In the genomic region with DNA sequence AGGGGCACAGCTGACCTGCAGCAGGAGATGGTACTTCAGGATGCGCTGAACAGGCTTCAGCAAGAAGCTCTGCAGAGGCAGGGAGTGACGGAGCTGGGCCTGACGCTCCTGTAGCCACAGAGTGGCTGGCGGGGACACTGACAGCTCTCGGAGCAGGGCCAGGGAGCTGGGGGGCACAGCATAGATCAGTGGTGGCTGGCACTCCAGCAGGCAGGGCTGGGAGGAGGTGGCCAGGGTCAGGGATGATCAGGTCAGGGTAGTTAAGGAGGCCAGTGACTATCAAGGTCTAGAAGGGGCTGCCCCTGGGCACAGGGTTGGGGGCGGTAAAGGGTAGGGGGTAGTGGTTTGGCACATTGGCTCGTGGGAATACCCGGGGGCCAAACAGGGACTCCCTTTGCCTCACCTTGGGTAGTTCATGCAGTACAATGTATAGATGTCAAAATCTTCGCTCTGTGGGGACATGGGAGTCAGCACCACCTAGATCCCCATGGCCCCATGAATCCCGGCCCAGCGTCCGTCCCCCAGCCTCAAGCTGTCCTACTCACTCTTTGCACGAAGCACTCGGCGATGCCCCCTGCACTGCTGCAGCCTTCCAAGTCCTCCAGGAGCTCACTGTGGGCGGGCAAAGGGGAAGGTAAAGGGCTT, we compare ENCODE assay signal across 27 mouse cellular contexts. TPM values are rescaled to one million over a fixed set of nuclear protein-coding genes. Genes with fewer than 3 reads are reported as not detected.
DNase-seq lines count a peak whose midpoint lies in the region; ATAC-seq lines count a peak whose summit lies in the region.
"Had no signal": no experiment of that assay in that cellular context is flagged by ENCODE, and none has a peak within 500 bp of the region (broad histone marks: within the 10 kb centered on the region; RNA-seq: fewer than 3 reads in every experiment).

No protein-coding gene starts in this region.

- peak; percentile 93 for DNase-seq in heart, adult 11 months
- DNase-seq in heart, postnatal 25 days (ENCODE audit: low spot score) = no peak
- DNase-seq in hindbrain, embryonic 10.5 days (ENCODE audit: low spot score) = no peak
- DNase-seq in midbrain, embryonic 10.5 days (ENCODE audit: low spot score) = no peak
- no peak for DNase-seq in Muller cell, postnatal 12 days (ENCODE audit: inconsistent ontology term)
- DNase-seq: adrenal gland, adult 8-10 months; B cell, adult 2 months; cerebellum, adult 11-12 months; gastrocnemius, postnatal 36 days; kidney, adult 2 months; kidney, postnatal 14 days; lung, adult 2 months; midbrain, embryonic 14.5 days; right cerebral cortex, adult 18-20 months; right cerebral cortex, postnatal 4 days; thymus, postnatal 14 days had no signal

- H3K4me1 ChIP-seq in hindbrain, embryonic 10.5 days (replicated peaks) = peaks cover 37% of the 10 kb centered on the region
- H3K4me1 ChIP-seq in hindbrain, embryonic 13.5 days (replicated peaks) = peaks cover 33% of the 10 kb centered on the region
- H3K4me1 ChIP-seq in midbrain, embryonic 16.5 days (ENCODE audit: control insufficient read depth, insufficient read depth, low read length) = peaks cover 9% of the 10 kb centered on the region
- H3K4me1 ChIP-seq in midbrain, embryonic 10.5 days = peaks cover 27% of the 10 kb centered on the region

- peak overlapping the region; percentile 27; the same call in 1 of the 2 replicates for H3K4me3 ChIP-seq in hindbrain, embryonic 10.5 days
- no peak overlapping the region for H3K4me3 ChIP-seq in hindbrain, embryonic 13.5 days
- no peak overlapping the region for H3K4me3 ChIP-seq in midbrain, embryonic 16.5 days (ENCODE audit: low read depth, low read length)
- no peak overlapping the region for H3K4me3 ChIP-seq in midbrain, embryonic 10.5 days
- H3K4me3 ChIP-seq: erythroblast, embryonic 14.5 days; hindbrain, embryonic 12.5 days; liver, embryonic 12.5 days; neural tube, embryonic 15.5 days had no signal

- H3K4me2 ChIP-seq in hindbrain, embryonic 13.5 days = no peak overlapping the region
- H3K4me2 ChIP-seq in midbrain, embryonic 16.5 days (ENCODE audit: low read length) = no peak overlapping the region
- H3K4me2 ChIP-seq: hindbrain, embryonic 12.5 days; limb, embryonic 12.5 days; liver, embryonic 12.5 days; neural tube, embryonic 15.5 days had no signal

- peaks cover 71% of the 10 kb centered on the region for H3K36me3 ChIP-seq in hindbrain, embryonic 10.5 days
- H3K36me3 ChIP-seq in hindbrain, embryonic 13.5 days = peaks cover 54% of the 10 kb centered on the region
- H3K36me3 ChIP-seq in midbrain, embryonic 16.5 days (ENCODE audit: control insufficient read depth, insufficient read depth, low read length) = no peaks in the 10 kb centered on the region
- H3K36me3 ChIP-seq in midbrain, embryonic 10.5 days = peaks cover 73% of the 10 kb centered on the region

- H3K27me3 ChIP-seq in hindbrain, embryonic 10.5 days (ENCODE audit: insufficient read depth, poor library complexity, severe bottlenecking) = no peaks in the 10 kb centered on the region
- no peaks in the 10 kb centered on the region for H3K27me3 ChIP-seq in hindbrain, embryonic 13.5 days
- no peaks in the 10 kb centered on the region for H3K27me3 ChIP-seq in midbrain, embryonic 16.5 days (ENCODE audit: control insufficient read depth, insufficient read depth, low read depth, low read length)
- H3K27me3 ChIP-seq in midbrain, embryonic 10.5 days (ENCODE audit: low read depth, poor library complexity, severe bottlenecking) = no peaks in the 10 kb centered on the region
- H3K27me3 ChIP-seq: CH12.LX; hindbrain, embryonic 12.5 days; limb, embryonic 12.5 days; neural tube, embryonic 15.5 days had no signal

- peak overlapping the region; percentile 12; the same call in 1 of the 2 replicates for H3K27ac ChIP-seq in hindbrain, embryonic 10.5 days
- H3K27ac ChIP-seq in hindbrain, embryonic 13.5 days = no peak overlapping the region
- no peak overlapping the region for H3K27ac ChIP-seq in midbrain, embryonic 16.5 days (ENCODE audit: low read length)
- H3K27ac ChIP-seq in midbrain, embryonic 10.5 days (replicated peaks) = no peak overlapping the region
- H3K27ac ChIP-seq: hindbrain, embryonic 12.5 days; limb, embryonic 12.5 days; liver, embryonic 12.5 days; neural tube, embryonic 15.5 days had no signal

- WGBS in hindbrain, embryonic 10.5 days = 93% methylated on average over 16 of the region's 16 CpGs
- 93% methylated on average over 16 of the region's 16 CpGs for WGBS in hindbrain, embryonic 13.5 days
- 91% methylated on average over 16 of the region's 16 CpGs for WGBS in midbrain, embryonic 16.5 days
- 88% methylated on average over 16 of the region's 16 CpGs for whole genome bisulfite sequencing in midbrain, embryonic 10.5 days

- ATAC-seq in hindbrain, embryonic 13.5 days (ENCODE audit: low FRiP score) = no peak
- no peak for ATAC-seq in midbrain, embryonic 16.5 days
- ATAC-seq: activated CD4-positive, CD25-positive, alpha-beta regulatory T cell, adult 4 months; forebrain, embryonic 14.5 days; liver, embryonic 12.5 days had no signal

- no peaks in the 10 kb centered on the region for H3K9me3 ChIP-seq in hindbrain, embryonic 10.5 days
- H3K9me3 ChIP-seq in hindbrain, embryonic 13.5 days = no peaks in the 10 kb centered on the region
- no peaks in the 10 kb centered on the region for H3K9me3 ChIP-seq in midbrain, embryonic 16.5 days (replicated peaks; ENCODE audit: control insufficient read depth, low read length, poor library complexity, severe bottlenecking)
- H3K9me3 ChIP-seq in midbrain, embryonic 10.5 days (replicated peaks) = no peaks in the 10 kb centered on the region
- H3K9me3 ChIP-seq: G1E; hindbrain, embryonic 12.5 days; limb, embryonic 12.5 days; liver, embryonic 12.5 days; neural tube, embryonic 15.5 days had no signal

- no peak overlapping the region for H3K9ac ChIP-seq in hindbrain, embryonic 13.5 days
- H3K9ac ChIP-seq in midbrain, embryonic 16.5 days (ENCODE audit: low read depth, low read length) = peak overlapping the region; percentile 25; the same call in 1 of the 2 replicates
- H3K9ac ChIP-seq: hindbrain, embryonic 12.5 days; limb, embryonic 12.5 days; liver, embryonic 12.5 days; neural tube, embryonic 15.5 days had no signal

- intact Hi-C loops in heart, postnatal 25 days (cut with DNase I) = no loop called here

RNA-seq across cellular contexts. Expression of a gene that starts 4.0 kb away (rescaled TPM):
- total RNA-seq in heart, postnatal 25 days (2021) = 10 to 100 TPM; 13.1 to 20.4 TPM
- polyA plus RNA-seq in hindbrain, embryonic 10.5 days (2016; fragmentation: Nextera tagmentation; extraction: Ambion mirVana) = 82.4 and 93.0 TPM in 2 replicates
- polyA plus RNA-seq in hindbrain, embryonic 13.5 days (2015; fragmentation: Nextera tagmentation; extraction: Ambion mirVana) = 32.0 and 34.6 TPM in 2 replicates
- polyA plus RNA-seq in midbrain, embryonic 16.5 days (2015; fragmentation: Nextera tagmentation; extraction: Ambion mirVana) = 22.9 and 23.1 TPM in 2 replicates
- 69.7 and 82.9 TPM in 2 replicates for polyA plus RNA-seq in midbrain, embryonic 10.5 days (2016; fragmentation: Nextera tagmentation; extraction: Ambion mirVana)

RNA-seq across cellular contexts. Expression of a gene that starts 11.7 kb away (rescaled TPM):
- total RNA-seq in heart, postnatal 25 days (2021) = 10 to 100 TPM; 14.1 to 18.0 TPM
- 5.3 and 5.8 TPM in 2 replicates for polyA plus RNA-seq in hindbrain, embryonic 10.5 days (2016; fragmentation: Nextera tagmentation; extraction: Ambion mirVana)
- 4.6 and 4.9 TPM in 2 replicates for polyA plus RNA-seq in hindbrain, embryonic 13.5 days (2015; fragmentation: Nextera tagmentation; extraction: Ambion mirVana)
- polyA plus RNA-seq in midbrain, embryonic 16.5 days (2015; fragmentation: Nextera tagmentation; extraction: Ambion mirVana) = 2.9 and 3.3 TPM in 2 replicates
- 4.6 and 5.1 TPM in 2 replicates for polyA plus RNA-seq in midbrain, embryonic 10.5 days (2016; fragmentation: Nextera tagmentation; extraction: Ambion mirVana)

RNA-seq across cellular contexts. Expression of a gene that starts 17.9 kb away (rescaled TPM):
- 100 to 1,000 TPM; 489 to 520 TPM for total RNA-seq in heart, postnatal 25 days (2021)
- polyA plus RNA-seq in hindbrain, embryonic 10.5 days (2016; fragmentation: Nextera tagmentation; extraction: Ambion mirVana) = 777 and 925 TPM in 2 replicates
- 537 and 543 TPM in 2 replicates for polyA plus RNA-seq in hindbrain, embryonic 13.5 days (2015; fragmentation: Nextera tagmentation; extraction: Ambion mirVana)
- polyA plus RNA-seq in midbrain, embryonic 16.5 days (2015; fragmentation: Nextera tagmentation; extraction: Ambion mirVana) = 414 and 435 TPM in 2 replicates
- polyA plus RNA-seq in midbrain, embryonic 10.5 days (2016; fragmentation: Nextera tagmentation; extraction: Ambion mirVana) = 726 and 912 TPM in 2 replicates

RNA-seq across cellular contexts. Expression of a gene that starts 24.1 kb away (rescaled TPM):
- 10 to 100 TPM; 18.2 to 20.9 TPM for total RNA-seq in heart, postnatal 25 days (2021)
- 62.9 and 65.0 TPM in 2 replicates for polyA plus RNA-seq in hindbrain, embryonic 10.5 days (2016; fragmentation: Nextera tagmentation; extraction: Ambion mirVana)
- 43.7 and 44.8 TPM in 2 replicates for polyA plus RNA-seq in hindbrain, embryonic 13.5 days (2015; fragmentation: Nextera tagmentation; extraction: Ambion mirVana)
- 39.6 and 40.3 TPM in 2 replicates for polyA plus RNA-seq in midbrain, embryonic 16.5 days (2015; fragmentation: Nextera tagmentation; extraction: Ambion mirVana)
- polyA plus RNA-seq in midbrain, embryonic 10.5 days (2016; fragmentation: Nextera tagmentation; extraction: Ambion mirVana) = 58.9 and 61.0 TPM in 2 replicates

RNA-seq across cellular contexts. Expression of a gene that starts 24.4 kb away (rescaled TPM):
- total RNA-seq in heart, postnatal 25 days (2021) = 10 to 100 TPM; 40.6 to 44.3 TPM
- polyA plus RNA-seq in hindbrain, embryonic 10.5 days (2016; fragmentation: Nextera tagmentation; extraction: Ambion mirVana) = 83.2 and 85.4 TPM in 2 replicates
- 93.0 and 100 TPM in 2 replicates for polyA plus RNA-seq in hindbrain, embryonic 13.5 days (2015; fragmentation: Nextera tagmentation; extraction: Ambion mirVana)
- polyA plus RNA-seq in midbrain, embryonic 16.5 days (2015; fragmentation: Nextera tagmentation; extraction: Ambion mirVana) = 96.1 and 109 TPM in 2 replicates
- 89.8 and 90.8 TPM in 2 replicates for polyA plus RNA-seq in midbrain, embryonic 10.5 days (2016; fragmentation: Nextera tagmentation; extraction: Ambion mirVana)
